Comparison of ENCODE assay signal across 10 mouse cellular contexts in the genomic region with DNA sequence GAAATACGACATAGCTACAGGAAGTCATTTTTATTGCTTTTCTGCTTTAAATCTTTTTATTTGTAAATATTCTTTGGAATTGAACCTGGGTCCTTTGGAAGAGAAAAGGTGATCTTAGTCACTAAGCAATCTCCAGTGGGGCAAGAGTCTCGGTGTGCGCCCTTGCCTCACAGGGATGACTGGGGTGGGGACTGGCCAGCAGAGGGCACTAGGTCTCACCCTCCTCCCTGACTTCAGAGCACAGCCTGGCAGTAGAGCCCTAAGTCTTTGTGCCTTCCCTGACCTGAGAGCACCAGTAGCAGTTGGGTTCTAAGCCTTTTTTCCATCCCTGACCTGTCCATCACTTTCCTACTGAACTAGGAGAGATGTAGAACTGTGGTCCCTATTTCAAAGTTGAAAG.
DNase-seq lines count a peak whose midpoint lies in the region; ATAC-seq lines count a peak whose summit lies in the region.
"Had no signal": no experiment of that assay in that cellular context is flagged by ENCODE, and none has a peak within 500 bp of the region (broad histone marks: within the 10 kb centered on the region; RNA-seq: fewer than 3 reads in every experiment).

No protein-coding gene starts in this region.

- no peak overlapping the region for H3K4me3 ChIP-seq in limb, embryonic 10.5 days
- H3K4me3 ChIP-seq: heart, embryonic 15.5 days; midbrain, embryonic 12.5 days had no signal

- peaks cover 63% of the 10 kb centered on the region for H3K27me3 ChIP-seq in limb, embryonic 10.5 days (ENCODE audit: low read depth, poor library complexity, severe bottlenecking)

- DNase-seq in cerebellum, postnatal 14 days = peak; percentile 61 to 70
- DNase-seq in right cerebral cortex, postnatal 14 days = peak; percentile 33
- DNase-seq in right cerebral cortex, adult 18-20 months = no peak
- peak; percentile 65 for DNase-seq in embryo, embryonic 10 days (ENCODE audit: low spot score)
- peak; percentile 52 for DNase-seq in limb, embryonic 10.5 days (ENCODE audit: low spot score)
- DNase-seq in MN1 (ENCODE audit: low spot score) = no peak
- DNase-seq in frontal cortex, postnatal 36 days (ENCODE audit: low spot score in 2 of 2) = no peak

- 69% methylated on average over 3 of the region's 3 CpGs for WGBS in limb, embryonic 10.5 days

- H3K36me3 ChIP-seq in limb, embryonic 10.5 days = no peaks in the 10 kb centered on the region
- H3K36me3 ChIP-seq: heart, embryonic 15.5 days; midbrain, embryonic 12.5 days had no signal

- ATAC-seq in cerebellum, adult (ENCODE audit: insufficient number of reproducible peaks, low FRiP score, low TSS enrichment) = no peak

- no peaks in the 10 kb centered on the region for H3K9me3 ChIP-seq in limb, embryonic 10.5 days (replicated peaks)
- H3K9me3 ChIP-seq: heart, embryonic 15.5 days; midbrain, embryonic 12.5 days had no signal

- H3K27ac ChIP-seq in limb, embryonic 10.5 days = no peak overlapping the region
- H3K27ac ChIP-seq: heart, embryonic 15.5 days; midbrain, embryonic 12.5 days had no signal

- H3K4me1 ChIP-seq in limb, embryonic 10.5 days = peaks cover 8% of the 10 kb centered on the region
- H3K4me1 ChIP-seq: heart, embryonic 15.5 days had no signal

Comparison
In these comparisons a context has a peak if more than half of its experiments do, and no peak if none do; other contexts are left out.
1. DNase-seq: peak in cerebellum, postnatal 14 days (2 of 2), right cerebral cortex, postnatal 14 days (single experiment), embryo, embryonic 10 days (single experiment) and limb, embryonic 10.5 days (single experiment); none in right cerebral cortex, adult 18-20 months (single experiment), MN1 (single experiment) and frontal cortex, postnatal 36 days (0 of 2).